14 mouse cellular contexts compared by ENCODE assay signal in genomic region chr7:66266942-66267850, GRCm38 (mm10).
DNase-seq lines count a peak whose midpoint lies in the region; ATAC-seq lines count a peak whose summit lies in the region.
"Had no signal": no experiment of that assay in that cellular context is flagged by ENCODE, and none has a peak within 500 bp of the region (broad histone marks: within the 10 kb centered on the region; RNA-seq: fewer than 3 reads in every experiment).

No protein-coding gene starts in this region.

- H3K4me1 ChIP-seq in heart, embryonic 10.5 days: no peaks in the 10 kb centered on the region
- H3K4me1 ChIP-seq in liver, embryonic 12.5 days: peaks cover 33% of the 10 kb centered on the region

- ATAC-seq in liver, embryonic 12.5 days: peak; percentile 99
- ATAC-seq: hindbrain, embryonic 16.5 days had no signal

- intact Hi-C loops in heart, postnatal 36 days (cut with DNase I): no loop called here

- H3K27ac ChIP-seq in heart, embryonic 10.5 days: peak overlapping the region; percentile 30; the same call in 1 of the 2 replicates
- peak overlapping the region; percentile 85 for H3K27ac ChIP-seq in liver, embryonic 12.5 days
- H3K27ac ChIP-seq: macrophage had no signal

- peaks cover 30% of the 10 kb centered on the region for H3K36me3 ChIP-seq in heart, embryonic 10.5 days
- peaks cover 32% of the 10 kb centered on the region for H3K36me3 ChIP-seq in liver, embryonic 12.5 days

- H3K9me3 ChIP-seq in heart, embryonic 10.5 days: no peaks in the 10 kb centered on the region
- H3K9me3 ChIP-seq in liver, embryonic 12.5 days (replicated peaks): no peaks in the 10 kb centered on the region

- DNase-seq in heart, embryonic 10.5 days (ENCODE audit: low spot score): peak; percentile 82
- DNase-seq in heart, postnatal 36 days: no peak
- peak; percentile 46 to 47 for DNase-seq in spleen, postnatal 10 days (ENCODE audit: low spot score in 2 of 2)
- DNase-seq in spleen, adult 18-20 months: no peak
- peak; percentile 29 for DNase-seq in yolk sac, embryonic 10.5 days (ENCODE audit: low spot score)
- DNase-seq in ovary, postnatal 36 days (ENCODE audit: low spot score): no peak
- no peak for DNase-seq in ovary, postnatal 10 days (ENCODE audit: low spot score)
- DNase-seq: adrenal gland, postnatal 14 days; gastrocnemius, postnatal 36 days; kidney, adult 8-10 months; thymus, postnatal 36 days had no signal

- peak overlapping the region; percentile 47 for H3K9ac ChIP-seq in liver, embryonic 12.5 days

- H3K27me3 ChIP-seq in heart, embryonic 10.5 days (ENCODE audit: insufficient read depth, poor library complexity, severe bottlenecking): 0 out of 2 replicates have a peak, but pooled peaks cover 4% of the 10 kb centered on the region
- H3K27me3 ChIP-seq in liver, embryonic 12.5 days (replicated peaks): no peaks in the 10 kb centered on the region

- no peak overlapping the region for H3K4me3 ChIP-seq in heart, embryonic 10.5 days
- H3K4me3 ChIP-seq in liver, embryonic 12.5 days: no peak overlapping the region

- H3K4me2 ChIP-seq in liver, embryonic 12.5 days: peak overlapping the region; percentile 57

- 78% methylated on average over 6 of the region's 6 CpGs for WGBS in heart, embryonic 10.5 days
- WGBS in liver, embryonic 12.5 days (ENCODE audit: insufficient replicate concordance): 59% methylated on average over 6 of the region's 6 CpGs

Comparison
In these comparisons a context has a peak if more than half of its experiments do, and no peak if none do; other contexts are left out.
1. DNase-seq: peak in heart, embryonic 10.5 days (single experiment), spleen, postnatal 10 days (2 of 2) and yolk sac, embryonic 10.5 days (single experiment); none in heart, postnatal 36 days (0 of 2), spleen, adult 18-20 months (0 of 2), ovary, postnatal 36 days (single experiment) and ovary, postnatal 10 days (single experiment).